Mouse (Mus musculus) right cerebral cortex, adult 18-20 months (tissue): Measurements from ENCODE around the gene Dppa3.
A peak's percentile ranks its signal among the peaks of the same experiment; 100 is the strongest.

Source experiments
- DNase-seq: peaks from one replicate; pipeline ENCODE4 v3.0.0; 2022; ENCODE audit warnings: mixed read lengths

The Dppa3 gene

GRCm38 (mm10) chr6:122669406-122670200 lies 43.4 kb downstream of the Dppa3 start:
- peak; percentile 97 for DNase-seq

- DNase-seq: no peak
Measured at GRCm38 (mm10) chr6:122670201-122670551, 44.0 kb downstream of the Dppa3 start.

- DNase-seq: no peak
Measured at GRCm38 (mm10) chr6:122670841-122671240, 44.6 kb downstream of the Dppa3 start.

GRCm38 (mm10) chr6:122672746-122673145 lies 46.5 kb downstream of the Dppa3 start:
- DNase-seq: no peak
